Mouse (Mus musculus) MEL (cell line): ENCODE results near the gene Klhl23. TPM values are rescaled to one million over a fixed set of nuclear protein-coding genes. Genes with fewer than 3 reads are reported as not detected.

Experiments used
- DNase-seq: peaks from one replicate; pipeline ENCODE4 v3.0.0; 2011; ENCODE audit warnings: low read depth, low spot score
- H3K27ac ChIP-seq: 2 replicates; pipeline ENCODE4 v1.5.1; 2012; ENCODE audit warnings: low read depth, mild to moderate bottlenecking, control low read depth, low read length, moderate library complexity; ENCODE audit not compliant: control insufficient read depth
- H3K27me3 ChIP-seq, 2 experiments: fragments of 150-350 bp in 1 of 2; sonication (generic) in 1 of 2; 2 replicates each; pipeline ENCODE4 v1.6.1; 2012; ENCODE audit warnings: low read length in 2 of 2, mild to moderate bottlenecking in 2 of 2, improper control_type of control experiment in 1 of 2, moderate library complexity in 1 of 2; ENCODE audit not compliant: insufficient read depth in 2 of 2, control insufficient read depth in 1 of 2
- H3K36me3 ChIP-seq, 2 experiments: 2 replicates each; pipeline ENCODE4 v1.6.1; 2012 to 2014; ENCODE audit warnings: low read length in 2 of 2, improper control_type of control experiment in 1 of 2, inconsistent platforms in 1 of 2, mild to moderate bottlenecking in 1 of 2; ENCODE audit not compliant: insufficient read depth in 2 of 2, control insufficient read depth in 1 of 2
- H3K4me1 ChIP-seq, 2 experiments: fragments of 150-350 bp in 1 of 2; sonication (generic) in 1 of 2; 2 replicates each; pipeline ENCODE4 v1.6.1; 2012; ENCODE audit warnings: low read length in 2 of 2, improper control_type of control experiment in 1 of 2, mild to moderate bottlenecking in 1 of 2; ENCODE audit not compliant: insufficient read depth in 2 of 2, control insufficient read depth in 1 of 2
- H3K4me3 ChIP-seq, 2 experiments: fragments of 150-350 bp in 1 of 2; sonication (generic) in 1 of 2; 2 replicates each; pipeline ENCODE4 v1.5.1; 2012; ENCODE audit warnings: low read depth in 2 of 2, low read length in 2 of 2, mild to moderate bottlenecking in 2 of 2, moderate library complexity in 2 of 2, control low read depth in 1 of 2, improper control_type of control experiment in 1 of 2; ENCODE audit not compliant: control insufficient read depth in 1 of 2, insufficient read depth in 1 of 2
- H3K79me2 ChIP-seq: 2 replicates; pipeline ENCODE4 v1.6.1; 2012; ENCODE audit warnings: mild to moderate bottlenecking, low read length, moderate library complexity; ENCODE audit not compliant: control insufficient read depth, poor library complexity, insufficient read depth
- H3K9ac ChIP-seq: 2 replicates; pipeline ENCODE4 v1.6.1; 2012; ENCODE audit warnings: low read depth, mild to moderate bottlenecking, control low read depth, low read length, moderate library complexity; ENCODE audit not compliant: control insufficient read depth, poor library complexity, severe bottlenecking
- H3K9me3 ChIP-seq: fragments of 150-350 bp; sonication (generic); replicated peaks from 2 replicates; pipeline ENCODE4 v1.6.1; 2012; ENCODE audit warnings: mild to moderate bottlenecking, low read length, improper control_type of control experiment, moderate library complexity; ENCODE audit not compliant: insufficient read depth
- BHLHE40 ChIP-seq: IDR thresholded peaks from 2 replicates; pipeline ENCODE4 v1.6.1; 2012; ENCODE audit warnings: low read depth, mild to moderate bottlenecking, inconsistent platforms, low read length, improper control_type of control experiment, borderline replicate concordance
- CHD1 ChIP-seq: IDR thresholded peaks from 2 replicates; pipeline ENCODE4 v1.6.1; 2012; ENCODE audit warnings: low read depth, mild to moderate bottlenecking, inconsistent platforms, low read length, improper control_type of control experiment
- CHD2 ChIP-seq: IDR thresholded peaks from 2 replicates; pipeline ENCODE4 v1.6.1; 2011; ENCODE audit warnings: low read length, improper control_type of control experiment
- ELF1 ChIP-seq: IDR thresholded peaks from 2 replicates; pipeline ENCODE4 v1.6.1; 2014; ENCODE audit warnings: low read depth, mild to moderate bottlenecking, inconsistent platforms, low read length, improper control_type of control experiment, moderate library complexity
- GATA1 ChIP-seq: IDR thresholded peaks from 2 replicates; pipeline ENCODE4 v1.6.1; 2011; ENCODE audit warnings: low read depth, low read length, improper control_type of control experiment
- HCFC1 ChIP-seq: IDR thresholded peaks from 2 replicates; pipeline ENCODE4 v1.6.1; 2012; ENCODE audit warnings: low read depth, mild to moderate bottlenecking, inconsistent platforms, low read length, improper control_type of control experiment, moderate library complexity
- KAT2A ChIP-seq: conservative IDR thresholded peaks from 2 replicates; pipeline ENCODE4 v1.6.1; 2012; ENCODE audit warnings: low read depth, low read length, improper control_type of control experiment, inconsistent platforms
- MAZ ChIP-seq: IDR thresholded peaks from 2 replicates; pipeline ENCODE4 v1.6.1; 2012; ENCODE audit warnings: low read depth, mild to moderate bottlenecking, inconsistent platforms, low read length, improper control_type of control experiment
- MXI1 ChIP-seq: IDR thresholded peaks from 2 replicates; pipeline ENCODE4 v1.6.1; 2011; ENCODE audit warnings: mild to moderate bottlenecking, low read depth, low read length, improper control_type of control experiment
- MYC ChIP-seq: IDR thresholded peaks from 2 replicates; pipeline ENCODE4 v1.6.1; 2011; ENCODE audit warnings: low read depth, mild to moderate bottlenecking, low read length, improper control_type of control experiment, moderate library complexity
- NELFE ChIP-seq: IDR thresholded peaks from 2 replicates; pipeline ENCODE4 v1.6.1; 2011; ENCODE audit warnings: low read depth, low read length, improper control_type of control experiment
- RAD21 ChIP-seq: IDR thresholded peaks from 2 replicates; pipeline ENCODE4 v1.6.1; 2011; ENCODE audit warnings: mild to moderate bottlenecking, low read depth, low read length, improper control_type of control experiment
- RCOR1 ChIP-seq: IDR thresholded peaks from 2 replicates; pipeline ENCODE4 v1.6.1; 2012; ENCODE audit warnings: low read depth, mild to moderate bottlenecking, inconsistent platforms, low read length, improper control_type of control experiment
- SMC3 ChIP-seq: IDR thresholded peaks from 2 replicates; pipeline ENCODE4 v1.6.1; 2011; ENCODE audit warnings: low read depth, low read length, improper control_type of control experiment
- TBP ChIP-seq: IDR thresholded peaks from 2 replicates; pipeline ENCODE4 v1.8.0; 2011; ENCODE audit warnings: low read depth, low read length, improper control_type of control experiment
- USF1 ChIP-seq: IDR thresholded peaks from 2 replicates; pipeline ENCODE4 v1.6.1; 2014; ENCODE audit warnings: low read depth, mild to moderate bottlenecking, inconsistent platforms, low read length, improper control_type of control experiment, moderate library complexity
- ZC3H11A ChIP-seq: IDR thresholded peaks from 2 replicates; pipeline ENCODE4 v1.6.1; 2012; ENCODE audit warnings: low read depth, mild to moderate bottlenecking, inconsistent platforms, low read length, improper control_type of control experiment
- ZMIZ1 ChIP-seq: IDR thresholded peaks from 2 replicates; pipeline ENCODE4 v1.6.1; 2012; ENCODE audit warnings: low read depth, mild to moderate bottlenecking, inconsistent platforms, low read length, improper control_type of control experiment, moderate library complexity
- polyA plus RNA-seq, 2 experiments: library from polyadenylated mRNA; stranded (reverse) in 1 of 2; unstranded in 1 of 2; fragments of >175 nt in 1 of 2; fragments of >200 nt in 1 of 2; gene quantifications; 2 replicates each; pipeline versions ENCODE4 v1.2.1 to v1.2.4; 2012; ENCODE audit warnings: low replicate concordance in 2 of 2, low read depth in 1 of 2; ENCODE audit not compliant: insufficient read length in 2 of 2, insufficient read depth in 1 of 2, missing spikeins in 1 of 2
- total RNA-seq: library from RNA; depleted of rRNA; stranded (reverse); fragments of 300-350 nt; gene quantifications from 2 replicates; pipeline ENCODE4 v1.2.3, GENCODE M21; 2012

Klhl23 gene
- total and polyA plus RNA-seq, 3 experiments, result 24.8 to 238 (median 31.4) TPM

DNA sequence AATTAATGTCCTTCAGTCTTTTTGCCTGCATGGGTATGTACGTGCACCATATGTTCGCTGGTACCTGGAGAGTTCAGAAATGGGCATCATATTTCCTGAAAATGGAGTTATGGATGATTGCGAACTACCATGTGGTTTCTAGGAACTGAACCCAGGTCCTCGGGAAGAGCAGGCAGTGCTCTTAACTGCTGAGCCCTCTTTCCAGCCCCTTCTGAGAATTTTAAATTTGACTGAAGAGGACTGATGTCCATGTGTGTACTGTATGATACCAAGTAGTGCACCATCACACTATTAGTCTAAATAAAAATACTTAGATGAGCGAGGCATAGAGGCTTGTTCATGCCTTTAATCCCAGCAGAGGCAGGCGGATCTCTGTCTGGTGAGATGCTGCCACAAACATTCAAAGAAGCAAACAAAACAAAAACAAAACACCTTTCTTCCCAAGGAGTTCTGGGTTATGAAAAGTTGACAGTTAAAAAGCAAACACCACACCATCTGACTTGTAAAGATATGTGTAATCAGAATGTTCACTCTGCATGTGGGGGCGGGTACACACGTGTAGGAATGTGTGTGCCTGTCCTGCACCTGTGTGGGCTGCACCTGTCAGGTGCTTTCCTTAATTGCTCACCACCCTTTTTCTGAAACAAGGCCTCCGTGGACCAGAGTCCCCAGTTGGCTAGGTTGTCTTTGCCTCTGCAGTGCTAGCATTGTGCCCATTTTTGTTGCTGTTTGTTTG, 3.2 kb upstream of the Klhl23 start (continued):
- TF ChIP-seq ZMIZ1, result no peak
- no peak for TF ChIP-seq ELF1
- TF ChIP-seq CHD2, result no peak
- no peak for TF ChIP-seq TBP
- TF ChIP-seq CHD1, result no peak
- TF ChIP-seq RAD21, result no peak

DNA sequence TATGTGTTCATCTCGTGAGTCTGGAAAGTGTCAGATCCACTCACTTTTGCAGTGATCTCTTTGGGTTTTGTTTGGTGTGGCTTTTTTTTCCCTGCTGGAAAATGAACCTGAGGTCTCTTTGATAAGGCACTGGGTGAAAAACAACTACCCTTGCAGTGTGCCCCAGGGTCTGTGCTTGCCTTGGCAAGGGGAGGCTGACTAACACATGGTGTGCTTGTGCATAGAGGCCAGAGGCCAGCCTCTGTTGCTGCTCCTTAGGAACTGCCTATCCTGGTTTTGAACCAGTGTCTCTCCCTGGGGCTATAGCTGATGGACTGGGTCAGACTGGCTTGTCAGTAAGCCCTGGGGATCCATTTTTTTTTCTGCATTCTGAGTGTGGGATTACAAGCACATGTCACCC, 1.5 kb upstream of the Klhl23 start:
- no peak for TF ChIP-seq ZC3H11A
- TF ChIP-seq HCFC1, result no peak
- no peak for TF ChIP-seq MYC
- TF ChIP-seq GATA1, result no peak
- TF ChIP-seq MXI1, result no peak
- no peak for TF ChIP-seq MAZ
- no peak for TF ChIP-seq BHLHE40
- no peak for TF ChIP-seq ZMIZ1
- no peak for TF ChIP-seq USF1
- TF ChIP-seq KAT2A, result no peak
- no peak for TF ChIP-seq RCOR1
- TF ChIP-seq NELFE, result no peak
- no peak for TF ChIP-seq TBP
- TF ChIP-seq CHD1, result no peak
- TF ChIP-seq ELF1, result no peak
- no peak for TF ChIP-seq SMC3
- peaks cover 14% of the 10 kb centered on the region for H3K79me2 ChIP-seq
- no peak overlapping the region for H3K9ac ChIP-seq
- DNase-seq, result peak; percentile 28
- peaks cover 26 to 38% of the 10 kb centered on the region in 2 experiments for H3K4me1 ChIP-seq
- H3K9me3 ChIP-seq, result no peaks in the 10 kb centered on the region
- peaks cover 0 to 43% of the 10 kb centered on the region in 2 experiments; a peak in 3 of 4 replicates for H3K36me3 ChIP-seq
- H3K27ac ChIP-seq, result no peak overlapping the region
- H3K4me3 ChIP-seq, result no peak overlapping the region
- no peaks in the 10 kb centered on the region for H3K27me3 ChIP-seq
